Mouse (Mus musculus): ENCODE measurements around the gene Relb.

GRCm38 (mm10) chr7:19589207-19589606 is 40.0 kb downstream of the Relb start:
- TF ChIP-seq POLR2A (IDR thresholded peaks at IDR 0.05; ENCODE audit: insufficient read length, low read depth) (no peak), REST (IDR thresholded peaks at IDR 0.05; ENCODE audit: insufficient read depth, insufficient read length) (no peak), TCF12 (IDR thresholded peaks at IDR 0.05; ENCODE audit: insufficient read depth, poor library complexity, severe bottlenecking) (no peak), MAX (IDR thresholded peaks at IDR 0.05; ENCODE audit: low read depth) (no peak), CEBPB (IDR thresholded peaks at IDR 0.05; ENCODE audit: insufficient read depth, poor library complexity, severe bottlenecking) (no peak), MYOD1 (IDR thresholded peaks at IDR 0.05; ENCODE audit: control insufficient read depth in 1 of 3, insufficient read length in 2 of 3, low read depth in 2 of 3) (no peak), USF1 (IDR thresholded peaks at IDR 0.05; ENCODE audit: low read depth) (no peak), MYOG (IDR thresholded peaks at IDR 0.05; ENCODE audit: control insufficient read depth in 1 of 3, insufficient read depth in 1 of 3, insufficient read length in 2 of 3, low read depth in 2 of 3) (no peak), E2F4 (IDR thresholded peaks at IDR 0.05; ENCODE audit: insufficient read depth) (no peak), POLR2AphosphoS2 (IDR thresholded peaks at IDR 0.05; ENCODE audit: insufficient read length, low read depth) (no peak)

Data from myocyte (in vitro differentiated cells).